Mouse (Mus musculus): ENCODE results near the gene Dffa. TPM values are rescaled to one million over a fixed set of nuclear protein-coding genes. Genes with fewer than 3 reads are reported as not detected.

Dffa gene
- 10 to 100 TPM; 62.2 to 69.7 TPM for total RNA-seq (2021)
- long read RNA-seq, experiment 1, partial matches to known transcripts = 1 of 8 reads
- long read RNA-seq, experiment 1, other reads (novel, unspliced or antisense) = 0 of 8 reads
- long read RNA-seq, experiment 2, transcript Dffa-202 (5 exons, 1,835 nt) = major isoform, 5 of 11 reads
- long read RNA-seq, experiment 2, partial matches to known transcripts = 1 of 11 reads
- long read RNA-seq, experiment 2, other reads (novel, unspliced or antisense) = 3 of 11 reads

- peak within 1 kb of the TSS; percentile 58 for H3K27ac ChIP-seq
- peak within 1 kb of the TSS; percentile 78 for H3K4me3 ChIP-seq
- peak; percentile 44 for TF ChIP-seq CTCF (IDR thresholded peaks at IDR 0.05)
- peak; percentile 90 to 92 for DNase-seq (ENCODE audit: extremely low spot score in 1 of 2, low spot score in 2 of 2)
- intact Hi-C loops (cut with DNase I) = no loop called here
These were observed at the start of gene Dffa for GRCm38 (mm10) chr4:149103875-149104561. Dffa (plus strand) TSS chr4:149104146.

GRCm38 (mm10) chr4:149055847-149056246 is 48.1 kb upstream of the Dffa start:
- no peak for TF ChIP-seq CTCF (IDR thresholded peaks at IDR 0.05)

DNA sequence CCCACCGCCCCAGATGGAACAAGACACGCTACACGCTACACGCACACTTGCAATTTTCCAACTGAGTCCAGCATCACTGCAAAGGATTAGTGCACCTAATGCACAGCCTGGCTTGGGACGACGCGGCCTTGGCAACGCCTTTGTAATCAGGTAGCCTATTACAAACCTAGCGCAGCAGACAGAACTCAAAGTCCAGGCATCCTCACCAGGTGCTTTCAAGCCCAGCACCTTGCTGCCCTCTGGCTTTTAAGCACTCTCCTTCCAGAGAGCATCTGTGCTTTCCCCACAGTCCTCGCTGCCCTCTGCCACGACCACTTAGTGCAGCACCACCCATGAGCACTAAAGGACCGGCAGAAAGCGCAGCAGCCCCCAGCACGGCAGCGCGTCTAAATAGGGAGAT is 47.0 kb upstream of the Dffa start:
- H3K4me3 ChIP-seq = no peak overlapping the region
- intact Hi-C loops (cut with DNase I) = no loop called here
- H3K27ac ChIP-seq = no peak overlapping the region
- no peak for DNase-seq (ENCODE audit: extremely low spot score in 1 of 2, low spot score in 2 of 2)
- no peak for TF ChIP-seq CTCF (IDR thresholded peaks at IDR 0.05)

More at GRCm38 (mm10) chr4:149055847-149056246, 48.1 kb upstream of the Dffa start:
- H3K27ac ChIP-seq = no peak overlapping the region
- intact Hi-C loops (cut with DNase I) = no loop called here
- no peak overlapping the region for H3K4me3 ChIP-seq
- DNase-seq (ENCODE audit: extremely low spot score in 1 of 2, low spot score in 2 of 2) = no peak

DNA sequence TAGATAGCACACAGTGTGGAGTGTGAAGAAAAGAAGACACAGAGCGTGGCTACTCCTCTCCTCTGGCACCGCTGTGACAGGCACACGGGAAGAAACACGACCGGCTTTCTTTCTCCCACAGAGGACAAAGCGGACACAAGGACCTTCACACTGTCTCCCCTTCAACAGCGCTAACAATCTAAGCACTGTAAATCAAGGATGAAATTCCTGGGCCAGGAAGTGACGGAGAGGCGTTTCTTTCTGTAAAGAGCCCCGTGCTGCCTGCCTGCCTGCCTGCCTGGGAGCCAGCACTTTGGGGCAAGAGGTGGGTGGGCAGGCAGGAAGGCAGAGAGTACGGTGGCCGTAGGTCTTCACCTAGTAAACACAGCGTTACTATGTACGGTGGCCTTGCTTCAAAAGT is 46.5 kb upstream of the Dffa start:
- no peak overlapping the region for H3K27ac ChIP-seq
- intact Hi-C loops (cut with DNase I) = no loop called here
- H3K4me3 ChIP-seq = no peak overlapping the region
- DNase-seq (ENCODE audit: extremely low spot score in 1 of 2, low spot score in 2 of 2) = no peak
- no peak for TF ChIP-seq CTCF (IDR thresholded peaks at IDR 0.05)

DNA sequence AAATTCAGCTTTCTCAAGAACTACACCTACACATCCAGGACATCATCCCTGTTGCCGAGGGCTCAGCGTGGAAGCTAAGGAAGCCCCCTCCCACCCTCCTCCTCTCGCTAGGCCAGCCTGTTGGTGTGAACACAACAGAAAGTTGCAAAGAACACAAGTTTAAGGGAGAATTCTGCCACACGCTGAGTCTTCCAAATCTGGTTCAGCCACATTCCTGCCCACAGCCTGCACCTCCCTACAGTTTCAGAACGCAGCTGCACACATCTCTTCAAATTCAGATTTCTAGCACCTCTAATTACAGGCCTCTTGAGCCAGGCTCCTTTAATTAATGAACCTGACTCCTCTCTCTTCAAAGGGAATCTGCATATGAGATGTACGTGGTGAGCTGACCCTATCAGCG is 45.6 kb upstream of the Dffa start:
- no peak overlapping the region for H3K4me3 ChIP-seq
- intact Hi-C loops (cut with DNase I) = no loop called here
- no peak for TF ChIP-seq CTCF (IDR thresholded peaks at IDR 0.05)
- no peak overlapping the region for H3K27ac ChIP-seq
- no peak for DNase-seq (ENCODE audit: extremely low spot score in 1 of 2, low spot score in 2 of 2)

- no peak for TF ChIP-seq CTCF (IDR thresholded peaks at IDR 0.05)
- Histone ChIP-seq H3K27ac (no peak overlapping the region), H3K4me3 (no peak overlapping the region)
- no peak for DNase-seq (ENCODE audit: extremely low spot score in 1 of 2, low spot score in 2 of 2)
- intact Hi-C loops (cut with DNase I) = no loop called here
These were observed 44.2 kb upstream of the Dffa start for GRCm38 (mm10) chr4:149059713-149060112.

DNA sequence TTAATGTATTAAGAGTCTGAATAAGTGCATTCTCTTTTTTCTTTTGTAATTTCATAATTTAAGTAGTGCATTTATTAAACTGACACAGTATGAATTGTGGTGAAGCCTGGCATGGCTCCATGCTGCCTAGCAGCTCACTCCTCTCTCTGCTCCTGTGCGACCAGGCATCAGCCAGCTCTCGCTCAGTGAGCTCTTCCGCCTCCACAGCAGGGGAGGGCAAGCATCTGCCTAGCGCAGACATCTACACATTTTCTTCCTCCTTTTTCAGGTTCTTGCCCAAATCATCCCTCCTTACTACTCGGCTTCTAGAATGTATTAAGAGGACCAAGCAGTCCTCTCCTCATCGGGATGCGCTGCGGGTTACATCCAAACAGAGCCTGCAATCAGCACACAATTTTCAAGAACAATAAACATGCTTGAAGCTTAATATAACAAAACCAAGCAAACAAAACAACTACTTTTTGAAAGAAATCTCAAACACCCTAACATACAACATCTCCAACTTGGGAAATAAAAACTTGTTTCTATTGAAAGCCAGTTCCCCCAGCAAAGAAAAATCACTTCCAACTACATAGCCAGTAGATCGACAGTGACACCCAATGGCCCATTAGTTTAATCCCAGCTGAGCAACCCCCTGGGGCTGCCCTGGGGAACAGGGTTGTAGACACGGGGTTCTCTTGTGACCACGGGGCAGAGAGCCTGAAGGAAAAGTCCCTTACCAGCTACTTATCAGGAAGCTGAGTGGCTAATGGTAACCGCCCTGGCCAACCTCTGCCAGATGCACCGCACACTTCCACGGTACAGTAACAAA is 43.1 kb upstream of the Dffa start:
- peak; percentile 42 for TF ChIP-seq CTCF (IDR thresholded peaks at IDR 0.05)
- intact Hi-C loops (cut with DNase I) = no loop called here
- Histone ChIP-seq H3K4me3 (no peak overlapping the region), H3K27ac (no peak overlapping the region)
- DNase-seq (ENCODE audit: extremely low spot score in 1 of 2, low spot score in 2 of 2) = no peak

GRCm38 (mm10) chr4:149061432-149061718 is 42.6 kb upstream of the Dffa start:
- no peak for TF ChIP-seq CTCF (IDR thresholded peaks at IDR 0.05)
- H3K4me3 ChIP-seq = no peak overlapping the region
- intact Hi-C loops (cut with DNase I) = no loop called here
- no peak for DNase-seq (ENCODE audit: extremely low spot score in 1 of 2, low spot score in 2 of 2)
- no peak overlapping the region for H3K27ac ChIP-seq

- Histone ChIP-seq H3K27ac (no peak overlapping the region), H3K4me3 (no peak overlapping the region)
- DNase-seq (ENCODE audit: extremely low spot score in 1 of 2, low spot score in 2 of 2) = no peak
- no peak for TF ChIP-seq CTCF (IDR thresholded peaks at IDR 0.05)
- intact Hi-C loops (cut with DNase I) = no loop called here
These were observed 41.3 kb upstream of the Dffa start for GRCm38 (mm10) chr4:149062406-149063318.

- intact Hi-C loops (cut with DNase I) = no loop called here
- DNase-seq (ENCODE audit: extremely low spot score in 1 of 2, low spot score in 2 of 2) = no peak
- no peak overlapping the region for H3K4me3 ChIP-seq
- TF ChIP-seq CTCF (IDR thresholded peaks at IDR 0.05) = no peak
- H3K27ac ChIP-seq = no peak overlapping the region
These were observed 39.7 kb upstream of the Dffa start for GRCm38 (mm10) chr4:149064061-149064854.

Data from left cerebral cortex, adult 2 months (tissue).